ENCODE assay signal across 8 mouse cellular contexts in genomic region chr12:32953066-32953465, GRCm38 (mm10). TPM values are rescaled to one million over a fixed set of nuclear protein-coding genes. Genes with fewer than 3 reads are reported as not detected.
DNase-seq lines count a peak whose midpoint lies in the region; ATAC-seq and TF ChIP-seq lines count a peak whose summit lies in the region.

No protein-coding gene starts in this region.

- no peak for ATAC-seq in embryonic facial prominence, embryonic 14.5 days (ENCODE audit: low read depth)
- no peak; the same call in 1 of the 2 replicates for ATAC-seq in intestine, embryonic 15.5 days
- ATAC-seq in neural tube, embryonic 13.5 days (ENCODE audit: low read depth), result peak; percentile 4; the same call in 1 of the 2 replicates

- no peaks in the 10 kb centered on the region for H3K36me3 ChIP-seq in embryonic facial prominence, embryonic 14.5 days (ENCODE audit: control insufficient read depth, insufficient read depth, low read length)
- no peaks in the 10 kb centered on the region for H3K36me3 ChIP-seq in intestine, embryonic 15.5 days
- H3K36me3 ChIP-seq in neural tube, embryonic 13.5 days, result no peaks in the 10 kb centered on the region

- DNase-seq in lung, adult 2 months, result no peak
- no peak for DNase-seq in lung, adult 18-20 months
- DNase-seq in embryonic facial prominence, embryonic 14.5 days (ENCODE audit: low spot score), result no peak
- DNase-seq in adrenal gland, postnatal 10 days, result no peak
- no peak for DNase-seq in kidney, postnatal 4 days
- no peak for DNase-seq in T-cell, adult 2 months (ENCODE audit: low spot score)

- H3K27ac ChIP-seq in embryonic facial prominence, embryonic 14.5 days (replicated peaks; ENCODE audit: low read depth, low read length), result peak overlapping the region; percentile 97
- H3K27ac ChIP-seq in intestine, embryonic 15.5 days, result peak overlapping the region; percentile 100
- peak overlapping the region; percentile 98 for H3K27ac ChIP-seq in neural tube, embryonic 13.5 days (replicated peaks)

- WGBS in lung, adult 2 months, result 11% methylated on average over 6 of the region's 6 CpGs
- 12% methylated on average over 6 of the region's 6 CpGs for WGBS in embryonic facial prominence, embryonic 14.5 days
- WGBS in intestine, embryonic 15.5 days, result 20% methylated on average over 6 of the region's 6 CpGs
- 21% methylated on average over 6 of the region's 6 CpGs for WGBS in neural tube, embryonic 13.5 days

- H3K4me3 ChIP-seq in lung, adult 2 months (replicated peaks; ENCODE audit: extremely low read depth, low read depth, low read length), result peak overlapping the region; percentile 68
- H3K4me3 ChIP-seq in embryonic facial prominence, embryonic 14.5 days (ENCODE audit: low read depth, low read length), result peak overlapping the region; percentile 83
- peak overlapping the region; percentile 83 for H3K4me3 ChIP-seq in intestine, embryonic 15.5 days (replicated peaks)
- peak overlapping the region; percentile 75 for H3K4me3 ChIP-seq in neural tube, embryonic 13.5 days

- TF ChIP-seq CTCF in lung, adult 2 months (IDR thresholded peaks at IDR 0.05; ENCODE audit: insufficient read depth, low read length), result no peak

- no peaks in the 10 kb centered on the region for H3K27me3 ChIP-seq in embryonic facial prominence, embryonic 14.5 days (replicated peaks; ENCODE audit: control insufficient read depth, insufficient read depth, low read length)
- H3K27me3 ChIP-seq in intestine, embryonic 15.5 days (replicated peaks), result no peaks in the 10 kb centered on the region
- no peaks in the 10 kb centered on the region for H3K27me3 ChIP-seq in neural tube, embryonic 13.5 days

- H3K4me1 ChIP-seq in lung, adult 2 months (ENCODE audit: control insufficient read depth, insufficient read depth, low read length), result peaks cover 3% of the 10 kb centered on the region; the same call in 1 of the 2 replicates
- H3K4me1 ChIP-seq in embryonic facial prominence, embryonic 14.5 days (ENCODE audit: control insufficient read depth, insufficient read depth, low read length), result peaks cover 14% of the 10 kb centered on the region
- peaks cover 10% of the 10 kb centered on the region for H3K4me1 ChIP-seq in intestine, embryonic 15.5 days (replicated peaks)
- H3K4me1 ChIP-seq in neural tube, embryonic 13.5 days (replicated peaks), result peaks cover 40% of the 10 kb centered on the region

- TF ChIP-seq POLR2A in lung, adult 2 months (IDR thresholded peaks at IDR 0.05; ENCODE audit: borderline replicate concordance, extremely low read depth, low read depth, low read length), result no peak

- H3K4me2 ChIP-seq in embryonic facial prominence, embryonic 14.5 days (ENCODE audit: low read depth, low read length), result peak overlapping the region; percentile 72
- H3K4me2 ChIP-seq in intestine, embryonic 15.5 days (replicated peaks), result peak overlapping the region; percentile 73
- peak overlapping the region; percentile 64 for H3K4me2 ChIP-seq in neural tube, embryonic 13.5 days

- H3K9me3 ChIP-seq in embryonic facial prominence, embryonic 14.5 days (ENCODE audit: control insufficient read depth, low read length), result no peaks in the 10 kb centered on the region
- H3K9me3 ChIP-seq in intestine, embryonic 15.5 days, result no peaks in the 10 kb centered on the region
- H3K9me3 ChIP-seq in neural tube, embryonic 13.5 days, result no peaks in the 10 kb centered on the region

- peak overlapping the region; percentile 91 for H3K9ac ChIP-seq in embryonic facial prominence, embryonic 14.5 days (ENCODE audit: low read depth, low read length)
- H3K9ac ChIP-seq in intestine, embryonic 15.5 days, result peak overlapping the region; percentile 48
- peak overlapping the region; percentile 87 for H3K9ac ChIP-seq in neural tube, embryonic 13.5 days

RNA-seq across cellular contexts. Expression of gene Sypl, which starts 0.6 kb away (rescaled TPM):
- 73.2 and 121 TPM in 2 replicates for polyA plus RNA-seq in lung, adult 2 months (2012; rRNA removed)
- 115 and 119 TPM in 2 replicates for polyA plus RNA-seq in embryonic facial prominence, embryonic 14.5 days (2014; fragmentation: Nextera tagmentation; extraction: Ambion mirVana)
- polyA plus RNA-seq in intestine, embryonic 15.5 days (2015; fragmentation: Nextera tagmentation; extraction: Ambion mirVana), result 157 and 159 TPM in 2 replicates
- polyA plus RNA-seq in neural tube, embryonic 13.5 days (2015; fragmentation: Nextera tagmentation; extraction: Ambion mirVana), result 39.8 and 50.9 TPM in 2 replicates
- total RNA-seq in adrenal gland, postnatal 10 days (2021), result 10 to 100 TPM; 95.0 to 99.0 TPM
